Mouse (Mus musculus) neural tube, embryonic 12.5 days (tissue): Measurements from ENCODE around the gene Rnf8. TPM values are rescaled to one million over a fixed set of nuclear protein-coding genes. Genes with fewer than 3 reads are reported as not detected.

ENCODE experiments used
- ATAC-seq: fragments of 200-750 bp; cut with Nextera tagmentation; 2 replicates; pipeline ENCODE4 v1.8.0; 2017; ENCODE audit warnings: low read depth, mild to moderate bottlenecking, moderate TSS enrichment, moderate library complexity; ENCODE audit not compliant: low FRiP score
- H3K27ac ChIP-seq: fragments of 300-500 bp; sonication (generic); 2 replicates; pipeline ENCODE4 v1.5.1; 2016
- H3K27me3 ChIP-seq: fragments of 300-500 bp; sonication (generic); replicated peaks from 2 replicates; pipeline ENCODE4 v1.6.1; 2016; ENCODE audit warnings: mild to moderate bottlenecking
- H3K36me3 ChIP-seq: fragments of 300-500 bp; sonication (generic); 2 replicates; pipeline ENCODE4 v1.6.1; 2016; ENCODE audit warnings: mild to moderate bottlenecking
- H3K4me1 ChIP-seq: fragments of 300-500 bp; sonication (generic); 2 replicates; pipeline ENCODE4 v1.6.1; 2016
- H3K4me2 ChIP-seq: fragments of 300-500 bp; sonication (generic); replicated peaks from 2 replicates; pipeline ENCODE4 v1.6.1; 2016; ENCODE audit warnings: mild to moderate bottlenecking
- H3K4me3 ChIP-seq: fragments of 300-500 bp; sonication (generic); 2 replicates; pipeline ENCODE4 v1.5.1; 2016
- H3K9ac ChIP-seq: fragments of 300-500 bp; sonication (generic); 2 replicates; pipeline ENCODE4 v1.6.1; 2016; ENCODE audit warnings: mild to moderate bottlenecking
- H3K9me3 ChIP-seq: fragments of 300-500 bp; sonication (generic); 2 replicates; pipeline ENCODE4 v1.6.1; 2016; ENCODE audit warnings: mild to moderate bottlenecking
- WGBS: fragments of 180-500 bp; shearing (Covaris S2); methylation state at CpG from one replicate; pipeline ENCODE4 v1.1.7; 2016; 5-methylcytosine and 5-hydroxymethylcytosine counted together
- microRNA-seq: library from miRNA; unstranded; fragments of <30 nt; microRNA quantifications from one replicate; pipeline ENCODE4, GENCODE M21; 2017
- polyA plus RNA-seq: library from polyadenylated mRNA; unstranded; fragments of >200 nt; fragmentation: Nextera tagmentation; extraction: Ambion mirVana; gene quantifications from 2 replicates; pipeline ENCODE4 v1.2.1, GENCODE M21; 2016

Rnf8 gene
- polyA plus RNA-seq, 1 experiment from 2014 or later: 97.7 TPM

GRCm38 (mm10) chr17:29683127-29683526 is 68.5 kb downstream of the Rnf8 start:
- no peak for ATAC-seq
- no peak overlapping the region for H3K9ac ChIP-seq
- H3K27me3 ChIP-seq: no peaks in the 10 kb centered on the region
- no peak overlapping the region for H3K4me3 ChIP-seq
- H3K4me2 ChIP-seq: no peak overlapping the region
- WGBS: 83% methylated on average over 2 of the region's 2 CpGs
- H3K4me1 ChIP-seq: peaks cover 5% of the 10 kb centered on the region
- H3K27ac ChIP-seq: no peak overlapping the region; the same call in 1 of the 2 replicates
- H3K9me3 ChIP-seq: no peaks in the 10 kb centered on the region
- peaks cover 93% of the 10 kb centered on the region for H3K36me3 ChIP-seq

DNA sequence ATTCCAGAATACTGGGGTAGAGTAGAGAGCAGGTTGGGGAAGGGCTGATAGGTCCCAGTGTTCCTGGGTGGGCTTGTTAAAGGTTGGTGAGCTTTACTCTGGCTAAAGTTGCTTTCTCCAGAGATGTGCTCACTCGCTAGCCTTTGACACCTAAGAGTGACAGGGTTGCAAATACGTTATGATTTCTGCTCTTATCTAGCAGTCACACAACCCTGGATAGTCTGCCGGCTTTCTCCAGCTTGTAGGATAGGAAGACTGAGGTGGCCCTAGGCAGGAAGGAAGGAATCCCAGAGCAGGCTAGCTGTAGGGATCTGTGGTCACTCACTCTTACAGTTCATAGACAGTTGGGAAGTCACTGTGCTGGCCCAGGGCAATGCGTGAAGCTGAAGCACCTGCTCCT is 69.7 kb downstream of the Rnf8 start:
- H3K27ac ChIP-seq: no peak overlapping the region
- no peaks in the 10 kb centered on the region for H3K9me3 ChIP-seq
- no peak overlapping the region for H3K4me3 ChIP-seq
- no peak for ATAC-seq
- no peaks in the 10 kb centered on the region for H3K27me3 ChIP-seq
- no peak overlapping the region for H3K9ac ChIP-seq
- peaks cover 5% of the 10 kb centered on the region for H3K4me1 ChIP-seq
- peaks cover 88% of the 10 kb centered on the region for H3K36me3 ChIP-seq
- 95% methylated on average over 4 of the region's 4 CpGs for WGBS
- H3K4me2 ChIP-seq: no peak overlapping the region

DNA sequence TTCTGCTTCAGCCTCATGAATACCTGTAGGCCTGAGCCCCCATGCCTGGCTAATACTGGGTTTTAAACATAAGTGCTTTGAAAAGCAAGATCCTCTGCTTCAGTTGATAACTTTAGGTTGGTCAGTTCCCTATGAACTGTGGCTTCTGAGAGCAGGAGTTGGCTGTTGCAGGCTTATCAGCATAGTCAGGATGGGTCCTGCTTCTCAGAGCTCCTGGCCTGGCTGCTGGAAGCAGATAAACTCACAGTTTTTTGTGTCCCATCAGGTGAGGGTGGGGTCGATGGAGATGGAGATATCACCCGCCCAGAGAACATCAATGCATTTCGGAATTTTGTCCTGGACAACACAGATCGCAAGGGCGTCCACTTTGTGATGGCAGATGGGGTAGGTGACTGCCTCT is 72.2 kb downstream of the Rnf8 start:
- no peaks in the 10 kb centered on the region for H3K9me3 ChIP-seq
- WGBS: 95% methylated on average over 5 of the region's 5 CpGs
- ATAC-seq: no peak
- H3K9ac ChIP-seq: no peak overlapping the region
- H3K36me3 ChIP-seq: peaks cover 92% of the 10 kb centered on the region
- H3K27me3 ChIP-seq: no peaks in the 10 kb centered on the region
- H3K27ac ChIP-seq: no peak overlapping the region
- H3K4me2 ChIP-seq: no peak overlapping the region
- H3K4me3 ChIP-seq: no peak overlapping the region
- H3K4me1 ChIP-seq: no peaks in the 10 kb centered on the region; the same call in 1 of the 2 replicates

- Histone ChIP-seq H3K27ac (no peak overlapping the region), H3K9ac (no peak overlapping the region), H3K9me3 (no peaks in the 10 kb centered on the region), H3K27me3 (no peaks in the 10 kb centered on the region), H3K36me3 (peaks cover 86% of the 10 kb centered on the region), H3K4me1 (no peaks in the 10 kb centered on the region; the same call in 1 of the 2 replicates), H3K4me3 (no peak overlapping the region), H3K4me2 (no peak overlapping the region)
- ATAC-seq: no peak
- 84% methylated on average over 6 of the region's 6 CpGs for WGBS
Observed at GRCm38 (mm10) chr17:29687373-29687772, 72.8 kb downstream of the Rnf8 start.

DNA sequence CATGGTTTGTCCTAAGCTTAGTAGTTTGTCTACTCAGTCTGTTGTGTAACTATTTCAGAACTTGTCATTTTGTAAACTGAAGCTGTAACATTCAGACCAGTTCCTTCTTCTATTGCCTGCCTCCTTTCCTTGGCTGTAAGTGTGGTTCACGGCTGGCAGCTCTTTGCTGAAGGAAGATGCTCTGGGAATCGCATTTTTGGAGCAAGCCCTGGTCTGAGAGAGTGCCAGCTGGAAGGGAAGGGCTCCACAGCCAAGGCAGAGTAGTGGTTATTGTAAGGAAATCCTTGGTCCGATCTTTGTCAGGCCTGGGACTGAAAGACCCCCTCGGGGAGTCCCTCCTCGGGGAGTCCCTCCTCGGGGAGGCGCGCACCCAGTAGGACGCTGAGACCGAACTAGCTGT is 74.0 kb downstream of the Rnf8 start:
- Histone ChIP-seq H3K4me3 (no peak overlapping the region), H3K4me1 (no peaks in the 10 kb centered on the region; the same call in 1 of the 2 replicates), H3K36me3 (peaks cover 76% of the 10 kb centered on the region), H3K27ac (no peak overlapping the region), H3K9ac (no peak overlapping the region), H3K27me3 (no peaks in the 10 kb centered on the region), H3K9me3 (no peaks in the 10 kb centered on the region), H3K4me2 (no peak overlapping the region)
- 92% methylated on average over 10 of the region's 10 CpGs for WGBS
- ATAC-seq: no peak

GRCm38 (mm10) chr17:29690257-29690656 is 75.7 kb downstream of the Rnf8 start:
- WGBS: 68% methylated on average over 6 of the region's 6 CpGs
- no peak for ATAC-seq
- H3K9me3 ChIP-seq: no peaks in the 10 kb centered on the region
- no peaks in the 10 kb centered on the region; the same call in 1 of the 2 replicates for H3K4me1 ChIP-seq
- no peak overlapping the region for H3K4me3 ChIP-seq
- H3K4me2 ChIP-seq: no peak overlapping the region
- H3K27me3 ChIP-seq: no peaks in the 10 kb centered on the region
- H3K9ac ChIP-seq: no peak overlapping the region
- no peak overlapping the region for H3K27ac ChIP-seq
- H3K36me3 ChIP-seq: peaks cover 77% of the 10 kb centered on the region

DNA sequence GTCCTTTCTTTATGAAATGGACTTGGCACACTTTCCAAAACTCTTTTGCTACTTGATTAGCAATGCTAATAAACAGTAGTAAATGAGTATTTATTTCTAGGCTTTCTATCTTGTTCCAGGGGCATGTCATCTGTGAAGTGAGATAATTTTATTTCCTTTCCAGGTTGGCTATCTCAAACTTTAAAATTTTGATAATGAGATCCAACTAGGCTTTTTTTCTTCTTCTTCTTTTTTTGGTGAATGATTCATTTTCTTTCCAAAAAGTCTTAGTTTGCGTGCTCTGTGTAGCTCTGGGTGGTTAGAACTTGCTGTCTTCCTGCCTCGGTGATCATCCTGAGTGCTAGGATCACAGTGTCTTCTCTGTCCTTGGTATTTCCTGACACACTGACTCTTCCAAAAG is 78.2 kb downstream of the Rnf8 start:
- no peak overlapping the region for H3K9ac ChIP-seq
- H3K9me3 ChIP-seq: no peaks in the 10 kb centered on the region
- no peaks in the 10 kb centered on the region for H3K4me1 ChIP-seq
- peaks cover 71% of the 10 kb centered on the region for H3K36me3 ChIP-seq
- no peak overlapping the region for H3K27ac ChIP-seq
- WGBS: 95% methylated on average over 2 of the region's 2 CpGs
- no peaks in the 10 kb centered on the region for H3K27me3 ChIP-seq
- no peak for ATAC-seq
- H3K4me2 ChIP-seq: no peak overlapping the region
- H3K4me3 ChIP-seq: no peak overlapping the region

DNA sequence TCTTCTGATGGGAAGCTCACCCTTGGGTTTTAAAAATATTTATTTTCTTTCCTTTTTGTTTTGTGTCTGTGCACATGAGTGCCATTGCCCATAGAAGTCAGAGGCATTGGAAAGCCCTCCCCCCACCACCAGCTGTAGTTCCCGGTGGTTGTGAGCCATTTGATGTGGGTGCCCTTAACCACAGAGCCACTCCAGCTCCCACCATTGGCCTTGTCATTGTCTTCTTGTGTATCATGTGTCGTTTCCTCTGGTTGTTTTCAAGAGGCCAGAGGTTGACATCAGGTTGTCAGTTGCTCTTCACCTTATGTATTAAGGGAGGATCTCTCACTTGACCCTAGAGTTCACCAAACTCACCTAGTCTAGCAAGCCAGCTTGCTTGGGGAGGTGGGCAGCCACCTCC is 79.0 kb downstream of the Rnf8 start:
- H3K4me3 ChIP-seq: no peak overlapping the region
- no peaks in the 10 kb centered on the region for H3K27me3 ChIP-seq
- no peak overlapping the region for H3K9ac ChIP-seq
- no peaks in the 10 kb centered on the region for H3K4me1 ChIP-seq
- H3K4me2 ChIP-seq: no peak overlapping the region
- WGBS: 73% methylated on average over 2 of the region's 2 CpGs
- peaks cover 71% of the 10 kb centered on the region for H3K36me3 ChIP-seq
- no peaks in the 10 kb centered on the region for H3K9me3 ChIP-seq
- no peak overlapping the region for H3K27ac ChIP-seq
- no peak for ATAC-seq

GRCm38 (mm10) chr17:29694516-29694915 is 79.9 kb downstream of the Rnf8 start:
- Histone ChIP-seq H3K9ac (no peak overlapping the region), H3K4me2 (no peak overlapping the region), H3K36me3 (peaks cover 77% of the 10 kb centered on the region), H3K9me3 (no peaks in the 10 kb centered on the region), H3K4me3 (no peak overlapping the region), H3K27ac (no peak overlapping the region), H3K27me3 (no peaks in the 10 kb centered on the region), H3K4me1 (no peaks in the 10 kb centered on the region)
- no peak for ATAC-seq
- 80% methylated on average over 4 of the region's 4 CpGs for WGBS

Small RNA genes lying within 50 kb of the gene (microRNA-seq; reads per million reads assigned to microRNA genes)
- not detected for gene Mir7667

Other genes starting within 250 kb of the Rnf8 start
- 20.3 and 21.2 TPM in 2 replicates for gene Pim1, start 124.0 kb upstream of the Rnf8 start, polyA plus RNA-seq
- not detected in 2 replicates for gene Gm17657, start 65.2 kb upstream of the Rnf8 start, polyA plus RNA-seq
- 21.9 and 26.9 TPM in 2 replicates for gene Tbc1d22b, start 65.0 kb upstream of the Rnf8 start, polyA plus RNA-seq
- 1.2 and 2.5 TPM in 2 replicates for gene Tmem217, start 62.4 kb upstream of the Rnf8 start, polyA plus RNA-seq
- gene Gm28043, start 86 bp downstream of the Rnf8 start, polyA plus RNA-seq: 3.7 TPM in 2 replicates
- gene Cmtr1, start 45.8 kb downstream of the Rnf8 start, polyA plus RNA-seq: 160 and 161 TPM in 2 replicates
- gene Ccdc167, start 102.3 kb downstream of the Rnf8 start, polyA plus RNA-seq: 15.4 and 17.1 TPM in 2 replicates